Mouse (Mus musculus) small intestine, adult 2 months (tissue): ENCODE measurements at regions not wholly inside any gene's neighbourhood (a gene's known extent, or its start where the extent isn't known, plus 50 kb on each side); places are given as distances from the start of the nearest gene placed in this dataset.

Experiments
- CTCF ChIP-seq: fragments of 200-500 bp; IDR thresholded peaks from 2 replicates; pipeline ENCODE4 v1.5.1; 2012; ENCODE audit warnings: low read depth, mild to moderate bottlenecking, control low read depth, inconsistent platforms, low read length, moderate library complexity, mixed read lengths; ENCODE audit not compliant: insufficient replicate concordance, insufficient read length; ENCODE audit errors: extremely low read depth
- POLR2A ChIP-seq: fragments of 200-500 bp; IDR thresholded peaks from 2 replicates; pipeline ENCODE4 v1.6.1; 2012; ENCODE audit warnings: low read depth, mild to moderate bottlenecking, control low read depth, inconsistent platforms, low read length, moderate library complexity

- TF ChIP-seq POLR2A (no peak), CTCF (no peak)
These were observed 207.6 kb downstream of the Xxylt1 start for GRCm38 (mm10) chr16:30873493-30874211.
